Mouse (Mus musculus) natural killer cell, adult 2 months (primary cell): ENCODE data around the gene Gadd45gip1.

Experiments
- DNase-seq, 2 experiments: peaks; one replicate each; pipeline ENCODE4 v3.0.0; 2022; ENCODE audit warnings: low spot score in 2 of 2

Gadd45gip1 gene

DNA sequence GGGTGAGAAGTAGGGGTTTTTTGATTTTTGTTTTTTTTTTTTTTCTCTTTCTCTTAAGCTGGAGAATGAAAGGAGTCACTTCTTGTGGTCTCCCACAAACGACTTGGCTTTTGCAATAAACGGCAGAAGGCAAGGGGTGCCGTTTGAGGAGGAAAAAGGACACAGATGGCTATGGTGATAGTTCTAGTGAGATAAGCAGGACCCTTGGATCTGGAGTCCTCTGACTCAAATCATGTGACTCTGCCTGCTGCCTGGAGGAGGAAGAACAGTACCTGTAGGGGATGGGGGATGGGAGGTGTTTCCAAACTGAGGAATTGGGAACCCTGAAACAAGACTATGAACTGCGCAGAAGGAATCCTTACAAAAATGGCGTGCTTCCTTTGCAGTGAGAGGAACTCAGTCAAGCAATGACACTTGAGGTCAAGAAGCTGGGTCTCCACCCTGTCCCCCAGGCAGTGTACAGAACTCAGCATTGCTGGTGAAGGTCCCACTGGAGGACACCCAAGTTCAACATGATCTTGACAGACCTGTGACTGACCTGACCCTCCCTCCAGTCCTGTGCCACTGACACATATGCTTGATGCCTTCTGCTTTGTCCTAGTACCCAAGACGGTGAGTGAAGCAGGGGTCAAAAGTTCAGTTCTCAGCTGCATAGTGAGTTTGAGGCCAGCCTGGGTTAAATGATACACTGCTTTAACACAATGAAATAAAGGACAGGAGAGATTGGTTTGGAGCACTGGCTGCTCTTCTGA lies 16.5 kb downstream of the Gadd45gip1 start:
- DNase-seq: peak; percentile 13 to 23

DNA sequence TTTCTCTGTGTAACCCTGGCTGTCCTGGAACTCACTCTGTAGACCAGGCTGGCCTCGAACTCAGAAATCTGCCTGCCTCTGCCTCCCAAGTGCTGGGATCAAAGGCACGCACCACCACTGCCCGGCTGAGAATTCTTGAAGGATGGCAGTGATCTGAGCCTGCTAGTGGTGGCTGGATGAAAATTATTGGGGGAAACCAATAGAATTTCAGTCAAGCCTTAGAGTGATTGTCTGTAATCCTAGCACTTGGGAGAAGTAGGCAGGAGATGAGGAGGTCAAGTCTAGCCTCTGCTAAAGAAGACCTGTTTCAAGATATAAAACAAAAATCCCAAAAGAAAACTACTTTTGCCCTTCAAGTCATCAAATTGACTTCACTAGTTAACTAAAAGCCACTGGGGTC lies 25.1 kb downstream of the Gadd45gip1 start:
- DNase-seq: no peak

DNA sequence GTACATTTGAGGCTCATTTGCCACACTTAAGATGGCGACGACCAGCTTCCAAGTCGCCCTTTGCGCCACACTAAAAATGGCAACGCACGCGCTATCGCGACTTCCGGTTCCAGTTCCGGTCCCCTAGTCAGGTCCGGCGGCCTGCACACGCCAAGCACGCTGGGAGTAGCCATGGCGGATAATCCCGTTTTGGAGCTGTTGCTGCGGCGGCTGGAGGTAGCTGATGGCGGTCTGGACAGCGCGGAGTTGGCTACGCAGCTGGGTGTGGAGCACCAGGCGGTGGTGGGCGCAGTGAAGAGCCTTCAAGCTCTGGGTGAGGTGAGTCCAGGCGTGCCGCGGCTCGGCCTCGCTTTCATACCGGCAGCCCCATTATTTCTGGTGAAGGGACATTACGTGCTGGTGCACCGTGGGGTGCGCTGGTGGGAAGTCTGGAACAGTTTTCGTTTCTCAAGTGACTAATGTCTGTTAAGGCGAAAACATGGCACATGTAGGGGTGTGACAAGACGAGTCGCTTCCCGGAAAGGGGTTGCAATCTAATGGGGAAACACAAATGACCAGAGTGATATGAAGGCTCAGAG lies 25.6 kb downstream of the Gadd45gip1 start, which contains the start of gene Farsa:
TSS of gene Farsa (plus strand) at position 126 of the 578 bp plus-strand sequence.
- DNase-seq: peak; percentile 90 to 92

DNA sequence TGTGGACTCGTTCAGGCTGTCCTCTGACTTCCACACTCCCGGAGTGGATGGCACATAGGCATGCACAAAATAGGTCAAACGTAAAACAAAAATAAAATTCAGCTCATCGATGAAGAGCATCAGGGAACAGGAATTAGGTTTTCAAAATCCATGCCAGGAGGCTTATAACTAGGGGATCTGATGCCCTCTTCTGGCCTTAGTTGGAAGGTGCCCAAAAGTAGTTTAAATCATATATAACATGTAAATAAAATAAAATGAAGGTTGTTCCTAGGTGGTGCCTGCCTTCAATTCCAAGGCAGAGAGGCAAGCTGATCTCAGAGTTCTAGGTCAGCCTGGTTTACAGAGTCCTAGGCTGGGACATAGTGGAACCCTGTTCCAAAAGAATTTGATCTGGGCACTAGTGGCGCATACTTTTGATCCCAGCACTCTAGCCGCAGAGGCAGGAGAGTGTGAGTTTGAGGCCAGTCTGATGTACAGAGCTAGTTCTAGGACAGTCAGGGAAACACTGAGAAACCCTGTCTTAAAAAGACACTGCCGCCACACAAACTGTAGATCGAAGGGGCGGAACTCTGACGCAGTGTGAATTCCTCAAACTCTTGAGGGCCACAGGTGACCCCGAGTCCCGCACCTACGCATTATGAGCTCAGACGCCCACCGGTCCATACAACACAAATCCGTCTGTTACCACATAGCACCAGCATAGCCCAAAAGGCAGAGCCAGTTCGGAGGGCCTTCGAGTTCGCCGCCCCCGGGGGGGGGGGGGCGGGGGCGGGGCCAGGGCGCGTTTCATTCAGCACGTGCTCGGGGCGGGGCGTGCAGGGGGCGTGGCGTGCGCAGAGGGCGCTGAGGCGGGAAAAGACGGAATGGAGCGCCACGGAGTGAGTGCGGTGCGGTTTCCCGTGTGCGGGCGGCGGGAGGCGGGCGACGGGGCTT lies 40.3 kb downstream of the Gadd45gip1 start, which contains the start of gene Syce2:
TSS of gene Syce2 (plus strand) at position 736 of the 933 bp plus-strand sequence.
- peak; percentile 69 to 86 for DNase-seq

DNA sequence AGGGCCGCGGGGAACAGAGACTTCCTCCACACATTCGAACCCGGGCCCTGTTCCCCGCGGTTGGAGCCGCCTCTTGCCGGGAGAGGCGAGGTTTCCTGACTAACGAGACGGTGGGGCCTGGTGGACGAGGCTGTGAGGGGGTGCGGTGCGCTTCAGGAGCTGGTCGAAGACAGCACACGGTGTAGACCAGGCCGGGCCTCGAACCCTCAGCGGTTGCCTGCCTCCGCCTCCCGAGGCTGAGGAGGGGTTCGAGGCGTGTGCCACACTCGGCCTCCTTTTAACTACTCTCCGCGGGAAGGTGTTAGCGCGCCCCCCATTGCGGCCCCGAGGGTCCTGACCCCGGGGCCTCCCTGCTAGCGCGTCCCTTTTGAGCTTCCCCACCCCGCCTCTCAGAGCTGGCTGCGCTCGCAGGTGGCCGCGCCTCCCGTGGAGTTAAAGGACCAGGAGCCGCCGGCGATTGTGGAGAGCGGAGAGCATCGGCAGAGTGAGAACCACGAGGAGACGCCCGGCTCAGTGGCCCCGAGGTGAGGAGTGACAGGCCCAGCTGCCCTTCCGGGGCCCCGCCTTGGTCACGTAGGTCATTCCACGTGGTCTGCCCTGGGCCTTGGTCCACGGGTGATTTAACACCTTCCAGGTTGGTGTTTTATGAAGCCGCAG lies 41.1 kb downstream of the Gadd45gip1 start:
- peak; percentile 49 to 61 for DNase-seq

DNA sequence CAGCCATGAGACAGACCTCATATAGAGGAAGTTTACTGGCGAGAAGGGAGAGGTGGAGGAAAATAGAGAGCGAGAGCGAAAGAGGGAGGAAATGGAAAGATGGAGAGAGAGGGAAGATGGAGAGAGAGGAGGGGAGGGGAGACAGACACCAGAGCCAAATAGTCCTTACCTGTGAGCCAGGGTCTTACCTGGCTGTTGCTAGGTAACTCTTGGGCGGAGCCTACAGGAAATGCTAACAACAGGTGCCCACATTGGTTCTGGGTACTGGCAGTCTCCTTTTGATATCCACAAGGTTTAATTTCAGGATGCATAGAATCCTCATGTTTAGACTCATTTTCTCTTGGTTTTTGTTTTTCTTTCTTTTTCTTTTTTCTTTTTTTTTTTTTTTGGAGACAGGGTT lies 41.7 kb downstream of the Gadd45gip1 start:
- DNase-seq: no peak

DNA sequence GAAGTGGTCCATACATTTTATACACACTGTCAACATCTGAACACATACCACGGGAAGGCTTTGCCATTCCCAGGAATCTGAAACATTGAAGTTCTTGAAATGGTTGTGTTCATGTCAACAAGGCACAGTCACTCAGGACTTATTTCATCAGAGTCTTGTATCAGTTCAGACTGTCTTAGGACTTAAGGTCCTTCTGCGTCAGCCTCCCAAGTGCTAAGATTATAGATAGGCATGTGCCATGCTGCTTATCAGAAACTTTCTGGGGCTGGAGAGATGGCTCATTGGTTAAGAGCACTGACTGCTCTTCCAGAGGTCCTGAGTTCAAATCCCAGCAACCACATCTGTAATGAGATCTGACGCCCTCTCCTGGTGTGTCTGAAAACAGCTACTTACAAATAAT lies 43.0 kb downstream of the Gadd45gip1 start:
- no peak for DNase-seq

DNA sequence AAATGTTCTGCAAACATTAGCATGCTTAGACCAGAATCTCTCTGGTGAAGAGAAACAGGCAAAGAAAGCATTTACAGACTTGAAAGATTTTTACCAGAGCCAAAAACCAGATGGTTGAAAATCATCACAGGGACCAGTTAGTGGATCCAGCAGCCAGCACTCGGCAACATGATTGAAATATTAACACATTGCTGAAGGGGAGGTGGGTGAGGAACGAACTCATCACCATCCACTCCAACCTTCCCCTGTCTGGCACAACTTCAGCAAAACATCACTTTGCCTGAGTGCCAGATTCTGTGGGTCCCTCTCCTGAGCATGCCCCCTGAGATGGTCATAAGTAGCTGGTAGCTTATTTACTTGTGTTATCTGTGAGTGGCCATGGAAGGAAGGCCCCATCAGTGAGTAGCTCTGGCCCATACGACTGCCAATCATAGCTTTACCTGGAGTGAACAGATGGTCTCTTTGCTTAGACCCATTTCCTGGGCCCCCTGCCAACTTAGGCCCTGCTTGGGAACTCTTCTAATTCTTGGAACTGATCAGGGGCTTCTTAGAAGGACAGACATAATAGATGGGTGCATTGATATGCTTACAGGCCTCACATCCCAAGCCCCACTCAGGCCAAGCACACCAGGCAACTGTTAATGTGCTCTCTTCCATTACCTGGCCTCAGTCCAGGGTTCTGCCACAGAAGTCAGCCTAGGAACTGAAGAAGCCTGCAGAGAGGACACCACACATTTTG lies 46.1 kb downstream of the Gadd45gip1 start:
- DNase-seq: no peak

DNA sequence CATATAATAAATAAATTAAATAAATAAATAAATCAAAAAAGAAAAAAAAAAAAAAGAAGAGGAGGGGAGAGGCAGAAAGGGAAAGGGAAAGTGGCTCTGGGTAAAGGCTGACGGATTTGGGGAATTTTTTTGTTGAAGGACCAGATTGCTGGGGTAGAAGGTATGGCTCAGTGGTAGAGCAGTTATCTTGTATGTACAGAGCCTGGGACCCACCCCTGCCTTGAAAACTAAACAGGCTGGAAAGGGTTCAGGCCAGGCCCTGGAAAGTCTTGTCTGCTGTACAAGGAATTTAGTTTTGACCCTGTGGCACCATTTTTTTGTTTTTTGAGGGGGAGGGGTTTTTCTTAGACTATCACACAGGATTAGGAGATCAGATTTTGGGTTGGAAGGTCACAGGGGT lies 47.6 kb downstream of the Gadd45gip1 start:
- DNase-seq: no peak

DNA sequence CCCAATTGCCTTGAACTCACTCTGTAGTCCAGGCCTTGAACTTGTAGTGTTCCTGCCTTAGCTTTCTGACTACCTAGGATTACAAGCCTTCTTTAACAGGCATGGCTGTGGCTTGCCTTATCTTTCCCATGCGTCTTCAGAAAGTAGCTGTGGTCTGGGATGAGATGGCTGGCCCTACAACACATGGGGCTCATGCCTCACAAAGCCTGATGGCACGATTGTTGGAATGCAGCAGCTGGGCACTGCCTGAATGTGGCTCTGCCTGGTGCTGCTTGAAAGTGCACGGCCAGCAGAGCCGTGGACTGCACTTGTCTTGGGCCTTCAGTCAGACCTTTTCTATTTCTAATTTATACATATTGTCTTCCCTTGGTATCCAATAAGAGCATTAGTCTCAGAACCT lies 53.4 kb downstream of the Gadd45gip1 start:
- no peak for DNase-seq
